Mouse (Mus musculus) macrophage (primary cell): ENCODE measurements around the gene Prr3. TPM values are rescaled to one million over a fixed set of nuclear protein-coding genes. Genes with fewer than 3 reads are reported as not detected.
"Not testable (repeated sequence)": the region's sequence is repeated elsewhere in the genome, so short reads cannot be mapped to it uniquely, and the experiment has no call there.

Experiments
- H3K27ac ChIP-seq: fragments of 350-480 bp; formaldehyde crosslinking; 2 replicates; pipeline ENCODE4 v1.9.0; 2021
- H3K36me3 ChIP-seq: fragments of 350-480 bp; formaldehyde crosslinking; 2 replicates; pipeline ENCODE4 v1.9.0; 2021; ENCODE audit errors: inconsistent target
- H3K4me3 ChIP-seq: fragments of 350-480 bp; formaldehyde crosslinking; 2 replicates; pipeline ENCODE4 v1.9.0; 2021; ENCODE audit errors: inconsistent target
- H3K79me2 ChIP-seq: fragments of 350-480 bp; formaldehyde crosslinking; 2 replicates; pipeline ENCODE4 v1.9.0; 2021; ENCODE audit errors: inconsistent target
- WGBS: methylation state at CpG from one replicate; pipeline ENCODE4 v1.1.7; 2026; ENCODE audit warnings: inconsistent platforms; ENCODE audit not compliant: missing documents; 5-methylcytosine and 5-hydroxymethylcytosine counted together
- polyA plus RNA-seq: library from polyadenylated mRNA; stranded (reverse); fragments of 250-400 nt; gene quantifications from 3 replicates; pipeline ENCODE4 v1.2.4, GENCODE M21; 2018; ENCODE audit warnings: inconsistent platforms

Gene Prr3
- polyA plus RNA-seq, 1 experiment from 2014 or later, result 13.9 TPM

- Histone ChIP-seq H3K27ac (peak overlapping the region; percentile 57; the same call in 1 of the 2 replicates), H3K79me2 (peaks cover 42% of the 10 kb centered on the region), H3K36me3 (peaks cover 5% of the 10 kb centered on the region; the same call in 1 of the 2 replicates), H3K4me3 (peak overlapping the region; percentile 92)
- WGBS, result under 1% methylated on average over 15 of the region's 17 CpGs
These were observed 13.6 kb upstream of the Prr3 start for GRCm38 (mm10) chr17:35993675-35994074.

- H3K27ac ChIP-seq, result no peak overlapping the region
- 39% methylated on average over 9 of the region's 10 CpGs for WGBS
- H3K4me3 ChIP-seq, result no peak overlapping the region
- H3K36me3 ChIP-seq, result peaks cover 24% of the 10 kb centered on the region
- peaks cover 24% of the 10 kb centered on the region for H3K79me2 ChIP-seq
These were observed 11.7 kb upstream of the Prr3 start for GRCm38 (mm10) chr17:35991781-35992180.

GRCm38 (mm10) chr17:35981776-35982175, 1.7 kb upstream of the Prr3 start:
- WGBS, result 96% methylated on average over 9 of the region's 9 CpGs
- Histone ChIP-seq H3K4me3 (no peak overlapping the region), H3K36me3 (peaks cover 36% of the 10 kb centered on the region), H3K79me2 (peaks cover 34% of the 10 kb centered on the region), H3K27ac (no peak overlapping the region)

- Histone ChIP-seq H3K79me2 (peaks cover 37% of the 10 kb centered on the region), H3K36me3 (peaks cover 25% of the 10 kb centered on the region), H3K4me3 (peak overlapping the region; percentile 70), H3K27ac (peak overlapping the region; percentile 58)
- under 1% methylated on average over 29 of the region's 29 CpGs for WGBS
These were observed 323 bp upstream of the Prr3 start for GRCm38 (mm10) chr17:35980363-35980754.

- Histone ChIP-seq H3K4me3 (peak overlapping the region; percentile 75), H3K79me2 (peaks cover 37% of the 10 kb centered on the region), H3K36me3 (peaks cover 23% of the 10 kb centered on the region; the same call in 1 of the 2 replicates), H3K27ac (peak overlapping the region; percentile 48)
- WGBS, result 2% methylated on average over 41 of the region's 41 CpGs
These were observed 1.1 kb downstream of the Prr3 start for GRCm38 (mm10) chr17:35978811-35979400.

- peaks cover 26% of the 10 kb centered on the region for H3K79me2 ChIP-seq
- 33% methylated on average over 1 of the region's 1 CpGs for WGBS
- H3K36me3 ChIP-seq, result peaks cover 7% of the 10 kb centered on the region; the same call in 1 of the 2 replicates
- H3K27ac ChIP-seq, result no peak overlapping the region
- no peak overlapping the region for H3K4me3 ChIP-seq
These were observed 7.9 kb downstream of the Prr3 start for GRCm38 (mm10) chr17:35972131-35972530.

GRCm38 (mm10) chr17:35969418-35970389, 10.3 kb downstream of the Prr3 start, which contains the start of gene Abcf1:
Gene Abcf1, minus strand, starts transcription at chr17:35969761.
- WGBS, result 1% methylated on average over 62 of the region's 68 CpGs
- Histone ChIP-seq H3K36me3 (peaks cover 25% of the 10 kb centered on the region; the same call in 1 of the 2 replicates), H3K4me3 (peak within 1 kb of the TSS; percentile 76), H3K79me2 (peaks cover 44% of the 10 kb centered on the region), H3K27ac (peak within 1 kb of the TSS; percentile 29)

- no peak overlapping the region for H3K27ac ChIP-seq
- 83% methylated on average over 1 of the region's 2 CpGs for WGBS
- H3K36me3 ChIP-seq, result peaks cover 36% of the 10 kb centered on the region; the same call in 1 of the 2 replicates
- H3K4me3 ChIP-seq, result no peak overlapping the region
- H3K79me2 ChIP-seq, result peaks cover 45% of the 10 kb centered on the region
These were observed 12.4 kb downstream of the Prr3 start for GRCm38 (mm10) chr17:35967621-35968020.

- peaks cover 37% of the 10 kb centered on the region for H3K79me2 ChIP-seq
- peaks cover 77% of the 10 kb centered on the region for H3K36me3 ChIP-seq
- WGBS, result 94% methylated on average over 10 of the region's 10 CpGs
- no peak overlapping the region for H3K4me3 ChIP-seq
- no peak overlapping the region for H3K27ac ChIP-seq
These were observed 16.8 kb downstream of the Prr3 start for GRCm38 (mm10) chr17:35963279-35963678.

- Histone ChIP-seq H3K4me3 (no peak overlapping the region), H3K27ac (no peak overlapping the region), H3K79me2 (no peaks in the 10 kb centered on the region), H3K36me3 (peaks cover 75% of the 10 kb centered on the region)
- WGBS, result 94% methylated on average over 15 of the region's 15 CpGs
These were observed 21.4 kb downstream of the Prr3 start for GRCm38 (mm10) chr17:35958533-35959223.

GRCm38 (mm10) chr17:35954665-35955064, 25.4 kb downstream of the Prr3 start:
- 83% methylated on average over 8 of the region's 8 CpGs for WGBS
- Histone ChIP-seq H3K4me3 (no peak overlapping the region), H3K27ac (no peak overlapping the region), H3K79me2 (no peaks in the 10 kb centered on the region), H3K36me3 (peaks cover 38% of the 10 kb centered on the region)

- H3K4me3 ChIP-seq, H3K27ac ChIP-seq, H3K79me2 ChIP-seq: not testable (repeated sequence)
- peaks cover 17% of the 10 kb centered on the region for H3K36me3 ChIP-seq
- WGBS, result no CpG with 5 or more reads among the region's 3 CpGs
These were observed 27.5 kb downstream of the Prr3 start for GRCm38 (mm10) chr17:35952559-35952958.

- not testable (repeated sequence) for H3K79me2 ChIP-seq, H3K4me3 ChIP-seq, H3K36me3 ChIP-seq, H3K27ac ChIP-seq
These were observed 29.1 kb downstream of the Prr3 start for GRCm38 (mm10) chr17:35950946-35951345.

GRCm38 (mm10) chr17:35939941-35940340, 40.1 kb downstream of the Prr3 start:
- Histone ChIP-seq H3K4me3 (no peak overlapping the region), H3K36me3 (no peaks in the 10 kb centered on the region), H3K27ac (no peak overlapping the region), H3K79me2 (no peaks in the 10 kb centered on the region)
- 91% methylated on average over 1 of the region's 1 CpGs for WGBS
